Mouse (Mus musculus): ENCODE results near the gene Retsat.
A peak's percentile ranks its signal among the peaks of the same experiment; 100 is the strongest.

DNA sequence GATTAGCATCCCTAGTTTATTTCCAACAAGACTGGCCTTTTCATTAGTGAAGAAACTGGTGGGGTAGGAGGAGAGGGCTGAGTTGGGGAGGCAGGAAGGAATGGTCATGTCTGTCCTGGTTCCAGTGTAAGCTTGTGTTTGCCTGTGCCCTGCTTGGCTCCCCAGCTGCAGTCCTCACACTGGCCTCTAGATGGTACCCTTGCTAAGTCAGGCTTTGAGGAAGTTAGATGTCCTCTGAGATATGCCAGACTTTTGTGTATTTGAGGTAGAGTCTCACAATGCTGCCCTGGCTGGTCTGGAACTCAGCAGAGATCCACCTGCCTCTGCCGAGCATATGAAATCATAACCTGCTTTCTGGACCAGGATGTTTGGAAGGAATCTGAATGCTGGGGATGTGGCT is 3.5 kb downstream of the Retsat start:
- peak; percentile 85 for TF ChIP-seq CTCF (IDR thresholded peaks at IDR 0.05; ENCODE audit: control insufficient read depth, insufficient read depth, low read length)
- no peak for TF ChIP-seq POLR2A (IDR thresholded peaks at IDR 0.05; ENCODE audit: borderline replicate concordance, control insufficient read depth, low read depth, low read length)

All from bone marrow, adult 2 months (tissue).